Mouse (Mus musculus) neural tube, embryonic 11.5 days (tissue): ENCODE data around the gene 2410137M14Rik. TPM values are rescaled to one million over a fixed set of nuclear protein-coding genes. Genes with fewer than 3 reads are reported as not detected.

Source experiments
- ATAC-seq: fragments of 200-750 bp; cut with Nextera tagmentation; 2 replicates; pipeline ENCODE4 v1.8.0; 2017; ENCODE audit warnings: moderate number of reproducible peaks, mild to moderate bottlenecking, moderate TSS enrichment, moderate library complexity; ENCODE audit not compliant: insufficient read depth, low FRiP score, low TSS enrichment
- DNase-seq: peaks from one replicate; pipeline ENCODE4 v3.0.0-alpha.2; 2015; ENCODE audit warnings: low spot score
- H3K27ac ChIP-seq: fragments of 300-500 bp; sonication (generic); 2 replicates; pipeline ENCODE4 v1.5.1; 2014; ENCODE audit warnings: low read depth, mild to moderate bottlenecking, low read length
- H3K27me3 ChIP-seq: fragments of 300-500 bp; sonication (generic); 2 replicates; pipeline ENCODE4 v1.6.1; 2014; ENCODE audit warnings: mild to moderate bottlenecking, low read length, mixed read lengths; ENCODE audit not compliant: control insufficient read depth, insufficient read depth
- H3K36me3 ChIP-seq: fragments of 300-500 bp; sonication (generic); 2 replicates; pipeline ENCODE4 v1.6.1; 2014; ENCODE audit warnings: mild to moderate bottlenecking, low read length, moderate library complexity, mixed read lengths; ENCODE audit not compliant: control insufficient read depth, insufficient read depth
- H3K4me1 ChIP-seq: fragments of 300-500 bp; sonication (generic); 2 replicates; pipeline ENCODE4 v1.6.1; 2014; ENCODE audit warnings: low read length, mixed read lengths; ENCODE audit not compliant: control insufficient read depth, insufficient read depth
- H3K4me2 ChIP-seq: fragments of 300-500 bp; sonication (generic); 2 replicates; pipeline ENCODE4 v1.6.1; 2014; ENCODE audit warnings: low read depth, mild to moderate bottlenecking, moderate library complexity
- H3K4me3 ChIP-seq: fragments of 300-500 bp; sonication (generic); 2 replicates; pipeline ENCODE4 v1.5.1; 2014; ENCODE audit warnings: low read depth, low read length
- H3K9ac ChIP-seq: fragments of 300-500 bp; sonication (generic); 2 replicates; pipeline ENCODE4 v1.6.1; 2014; ENCODE audit warnings: mild to moderate bottlenecking, low read length
- H3K9me3 ChIP-seq: fragments of 300-500 bp; sonication (generic); 2 replicates; pipeline ENCODE4 v1.6.1; 2016; ENCODE audit warnings: low read length; ENCODE audit not compliant: control insufficient read depth
- WGBS: fragments of 180-500 bp; shearing (Covaris S2); extraction: QIAGEN DNeasy Blood & Tissue Kit; methylation state at CpG from one replicate; pipeline ENCODE4 v1.1.7; 2014; 5-methylcytosine and 5-hydroxymethylcytosine counted together
- polyA plus RNA-seq: library from polyadenylated mRNA; unstranded; fragments of >200 nt; fragmentation: Nextera tagmentation; extraction: Ambion mirVana; gene quantifications from 2 replicates; pipeline ENCODE4 v1.2.1, GENCODE M21; 2014

2410137M14Rik gene
- polyA plus RNA-seq, 1 experiment from 2014 or later = not detected

- no peak overlapping the region for H3K27ac ChIP-seq
- DNase-seq (no peak), ATAC-seq (no peak)
- no peak overlapping the region for H3K4me3 ChIP-seq
- H3K27me3 ChIP-seq = no peaks in the 10 kb centered on the region
- no peaks in the 10 kb centered on the region for H3K9me3 ChIP-seq
- H3K9ac ChIP-seq = no peak overlapping the region
- 60% methylated on average over 3 of the region's 3 CpGs for WGBS
- H3K4me1 ChIP-seq = no peaks in the 10 kb centered on the region
- H3K4me2 ChIP-seq = no peak overlapping the region
- H3K36me3 ChIP-seq = no peaks in the 10 kb centered on the region
Observed at GRCm38 (mm10) chr17:37018328-37018727, 37.3 kb upstream of the 2410137M14Rik start.

DNA sequence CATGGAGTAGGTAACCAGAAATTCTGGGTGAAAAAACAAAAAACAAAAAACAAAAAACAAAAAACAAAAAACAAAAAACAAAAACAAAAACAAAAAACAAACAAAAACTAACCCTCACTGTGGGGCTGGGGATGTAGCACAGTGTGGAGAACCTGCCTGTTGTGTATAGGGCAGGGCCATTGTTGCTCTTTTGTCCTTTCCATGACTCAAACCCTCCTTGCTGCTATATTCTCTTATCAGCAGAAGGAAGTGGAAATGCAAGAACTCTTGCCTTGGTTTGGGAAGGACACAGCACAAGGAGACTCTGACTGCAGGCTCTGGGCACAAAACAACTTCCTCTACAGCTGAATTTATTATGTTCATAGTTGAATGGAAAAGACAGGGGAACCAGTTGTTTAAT is 35.3 kb upstream of the 2410137M14Rik start:
- H3K36me3 ChIP-seq = no peaks in the 10 kb centered on the region
- H3K9ac ChIP-seq = no peak overlapping the region
- no peaks in the 10 kb centered on the region for H3K27me3 ChIP-seq
- ATAC-seq = no peak
- H3K9me3 ChIP-seq = no peaks in the 10 kb centered on the region
- no peak for DNase-seq
- no peak overlapping the region for H3K4me3 ChIP-seq
- H3K27ac ChIP-seq = no peak overlapping the region
- no peaks in the 10 kb centered on the region for H3K4me1 ChIP-seq
- no peak overlapping the region for H3K4me2 ChIP-seq

GRCm38 (mm10) chr17:37012141-37012540 is 31.1 kb upstream of the 2410137M14Rik start:
- no peak for DNase-seq
- no peaks in the 10 kb centered on the region for H3K27me3 ChIP-seq
- 77% methylated on average over 5 of the region's 5 CpGs for WGBS
- H3K9me3 ChIP-seq = no peaks in the 10 kb centered on the region
- no peak overlapping the region for H3K4me3 ChIP-seq
- peaks cover 4% of the 10 kb centered on the region for H3K36me3 ChIP-seq
- no peak overlapping the region for H3K9ac ChIP-seq
- H3K27ac ChIP-seq = no peak overlapping the region
- H3K4me1 ChIP-seq = no peaks in the 10 kb centered on the region
- no peak for ATAC-seq
- no peak overlapping the region for H3K4me2 ChIP-seq

DNA sequence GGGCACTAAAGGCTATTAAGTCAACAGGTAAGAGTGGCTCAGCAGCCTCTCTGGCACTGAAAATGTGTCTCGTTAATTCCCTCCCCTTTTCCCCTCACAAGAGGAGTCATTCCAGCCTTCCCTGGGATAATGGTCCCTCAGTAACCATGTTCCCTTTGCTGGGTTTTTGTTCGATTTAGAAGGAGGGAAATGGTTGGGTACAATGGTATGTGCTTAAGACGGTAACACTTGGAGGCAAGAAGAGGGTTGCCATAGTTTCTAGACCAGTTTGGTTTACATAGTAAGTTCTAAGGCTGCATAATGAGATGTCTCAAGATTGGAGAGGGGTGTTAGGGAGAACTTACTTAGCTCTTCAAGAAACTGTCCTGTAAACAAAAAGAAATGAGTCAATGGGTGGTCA is 30.7 kb upstream of the 2410137M14Rik start:
- no peak overlapping the region for H3K4me3 ChIP-seq
- H3K27ac ChIP-seq = no peak overlapping the region
- WGBS = 85% methylated on average over 3 of the region's 3 CpGs
- H3K9ac ChIP-seq = no peak overlapping the region
- no peaks in the 10 kb centered on the region for H3K4me1 ChIP-seq
- H3K4me2 ChIP-seq = no peak overlapping the region
- peaks cover 4% of the 10 kb centered on the region for H3K36me3 ChIP-seq
- no peak for ATAC-seq
- no peaks in the 10 kb centered on the region for H3K27me3 ChIP-seq
- DNase-seq = no peak
- H3K9me3 ChIP-seq = no peaks in the 10 kb centered on the region

- Histone ChIP-seq H3K4me3 (no peak overlapping the region), H3K27me3 (no peaks in the 10 kb centered on the region), H3K4me1 (no peaks in the 10 kb centered on the region), H3K4me2 (no peak overlapping the region), H3K9me3 (no peaks in the 10 kb centered on the region), H3K9ac (no peak overlapping the region), H3K27ac (no peak overlapping the region), H3K36me3 (peaks cover 4% of the 10 kb centered on the region)
- ATAC-seq (no peak), DNase-seq (no peak)
- WGBS = 95% methylated on average over 17 of the region's 17 CpGs
Observed at GRCm38 (mm10) chr17:37009460-37010042, 28.5 kb upstream of the 2410137M14Rik start.

- Histone ChIP-seq H3K4me2 (no peak overlapping the region), H3K36me3 (peaks cover 4% of the 10 kb centered on the region), H3K4me1 (0 out of 2 replicates have a peak, but pooled peaks cover 4% of the 10 kb centered on the region), H3K4me3 (no peak overlapping the region), H3K27ac (no peak overlapping the region), H3K27me3 (no peaks in the 10 kb centered on the region), H3K9me3 (no peaks in the 10 kb centered on the region), H3K9ac (no peak overlapping the region)
- WGBS = 95% methylated on average over 6 of the region's 6 CpGs
- ATAC-seq (no peak), DNase-seq (no peak)
Observed at GRCm38 (mm10) chr17:37008161-37008560, 27.1 kb upstream of the 2410137M14Rik start.

- peak overlapping the region; percentile 96 for H3K9ac ChIP-seq
- no peak for ATAC-seq
- 0 out of 2 replicates have a peak, but pooled peaks cover 4% of the 10 kb centered on the region for H3K4me1 ChIP-seq
- H3K4me2 ChIP-seq = peak overlapping the region; percentile 79
- no peaks in the 10 kb centered on the region for H3K9me3 ChIP-seq
- H3K27me3 ChIP-seq = no peaks in the 10 kb centered on the region
- no peak overlapping the region for H3K27ac ChIP-seq
- H3K4me3 ChIP-seq = peak overlapping the region; percentile 74
- 56% methylated on average over 4 of the region's 4 CpGs for WGBS
- DNase-seq = no peak
- no peaks in the 10 kb centered on the region for H3K36me3 ChIP-seq
Observed at GRCm38 (mm10) chr17:37003366-37003765, 22.3 kb upstream of the 2410137M14Rik start.

- Histone ChIP-seq H3K4me2 (peak overlapping the region; percentile 79), H3K9ac (peak overlapping the region; percentile 96), H3K27ac (peak overlapping the region; percentile 84), H3K4me3 (peak overlapping the region; percentile 74), H3K4me1 (0 out of 2 replicates have a peak, but pooled peaks cover 4% of the 10 kb centered on the region), H3K27me3 (no peaks in the 10 kb centered on the region), H3K36me3 (no peaks in the 10 kb centered on the region), H3K9me3 (no peaks in the 10 kb centered on the region)
- WGBS = 1% methylated on average over 49 of the region's 49 CpGs
- peak; percentile 82 for ATAC-seq
- peak; percentile 79 for DNase-seq
Observed at GRCm38 (mm10) chr17:37002364-37003330, 21.6 kb upstream of the 2410137M14Rik start.
